Mouse (Mus musculus) embryonic facial prominence, embryonic 11.5 days (tissue): ENCODE measurements around the gene B3galt1. TPM values are rescaled to one million over a fixed set of nuclear protein-coding genes. Genes with fewer than 3 reads are reported as not detected.
A peak's percentile ranks its signal among the peaks of the same experiment; 100 is the strongest.

Experiments
- ATAC-seq: fragments of 200-750 bp; cut with Nextera tagmentation; replicated peaks from 2 replicates; pipeline ENCODE4 v1.8.0; 2017; ENCODE audit warnings: low read depth; ENCODE audit not compliant: insufficient number of reproducible peaks, low FRiP score, low TSS enrichment
- DNase-seq: peaks from one replicate; pipeline ENCODE4 v3.0.0-alpha.2; 2015; ENCODE audit warnings: low spot score
- H3K27ac ChIP-seq: fragments of 300-500 bp; sonication (generic); replicated peaks from 2 replicates; pipeline ENCODE4 v1.5.1; 2014; ENCODE audit warnings: mild to moderate bottlenecking, low read depth, low read length, control low read depth
- H3K27me3 ChIP-seq: fragments of 300-500 bp; sonication (generic); 2 replicates; pipeline ENCODE4 v1.6.1; 2014; ENCODE audit warnings: mild to moderate bottlenecking, low read length, moderate library complexity, mixed read lengths; ENCODE audit not compliant: control insufficient read depth, insufficient read depth
- H3K36me3 ChIP-seq: fragments of 300-500 bp; sonication (generic); replicated peaks from 2 replicates; pipeline ENCODE4 v1.6.1; 2014; ENCODE audit warnings: low read depth, mild to moderate bottlenecking, low read length, moderate library complexity, mixed read lengths; ENCODE audit not compliant: control insufficient read depth, insufficient read depth
- H3K4me1 ChIP-seq: fragments of 300-500 bp; sonication (generic); 2 replicates; pipeline ENCODE4 v1.6.1; 2014; ENCODE audit warnings: low read length, mixed read lengths; ENCODE audit not compliant: control insufficient read depth, insufficient read depth
- H3K4me2 ChIP-seq: fragments of 300-500 bp; sonication (generic); 2 replicates; pipeline ENCODE4 v1.6.1; 2014; ENCODE audit warnings: low read depth, mild to moderate bottlenecking, control low read depth, low read length, moderate library complexity
- H3K4me3 ChIP-seq: fragments of 300-500 bp; sonication (generic); 2 replicates; pipeline ENCODE4 v1.5.1; 2014; ENCODE audit warnings: low read depth, low read length, control low read depth
- H3K9ac ChIP-seq: fragments of 300-500 bp; sonication (generic); replicated peaks from 2 replicates; pipeline ENCODE4 v1.6.1; 2014; ENCODE audit warnings: mild to moderate bottlenecking, control low read depth, low read length
- H3K9me3 ChIP-seq: fragments of 300-500 bp; sonication (generic); replicated peaks from 2 replicates; pipeline ENCODE4 v1.6.1; 2016; ENCODE audit warnings: mild to moderate bottlenecking, low read length, inconsistent platforms, mixed read lengths; ENCODE audit not compliant: control insufficient read depth
- WGBS: fragments of 180-500 bp; shearing (Covaris S2); extraction: QIAGEN DNeasy Blood & Tissue Kit; methylation state at CpG from one replicate; pipeline ENCODE4 v1.1.7; 2014; 5-methylcytosine and 5-hydroxymethylcytosine counted together
- polyA plus RNA-seq: library from polyadenylated mRNA; unstranded; fragments of >200 nt; fragmentation: Nextera tagmentation; extraction: Ambion mirVana; gene quantifications from 2 replicates; pipeline ENCODE4 v1.2.1, GENCODE M21; 2014

The B3galt1 gene
- polyA plus RNA-seq, 1 experiment from 2014 or later: 9.3 TPM

GRCm38 (mm10) chr2:68021541-68022152, 456.0 kb downstream of the B3galt1 start:
- Histone ChIP-seq H3K4me1 (no peaks in the 10 kb centered on the region), H3K27ac (no peak overlapping the region), H3K27me3 (no peaks in the 10 kb centered on the region), H3K36me3 (no peaks in the 10 kb centered on the region), H3K4me2 (no peak overlapping the region), H3K9ac (no peak overlapping the region), H3K9me3 (no peaks in the 10 kb centered on the region), H3K4me3 (no peak overlapping the region)
- DNase-seq: no peak
- ATAC-seq: no peak
- 85% methylated on average over 6 of the region's 6 CpGs for WGBS

- H3K9me3 ChIP-seq: no peaks in the 10 kb centered on the region
- no peak for DNase-seq
- no peak overlapping the region for H3K27ac ChIP-seq
- no peaks in the 10 kb centered on the region for H3K27me3 ChIP-seq
- no peak overlapping the region for H3K4me2 ChIP-seq
- ATAC-seq: no peak
- 92% methylated on average over 2 of the region's 2 CpGs for WGBS
- no peaks in the 10 kb centered on the region for H3K36me3 ChIP-seq
- no peak overlapping the region for H3K4me3 ChIP-seq
- no peak overlapping the region for H3K9ac ChIP-seq
- no peaks in the 10 kb centered on the region for H3K4me1 ChIP-seq
These were observed 463.1 kb downstream of the B3galt1 start for GRCm38 (mm10) chr2:68028811-68029210.

- Histone ChIP-seq H3K27me3 (no peaks in the 10 kb centered on the region), H3K4me3 (no peak overlapping the region), H3K27ac (no peak overlapping the region), H3K4me2 (no peak overlapping the region), H3K4me1 (no peaks in the 10 kb centered on the region), H3K9me3 (no peaks in the 10 kb centered on the region), H3K9ac (no peak overlapping the region), H3K36me3 (no peaks in the 10 kb centered on the region)
- ATAC-seq (no peak), DNase-seq (no peak)
- 85% methylated on average over 3 of the region's 3 CpGs for WGBS
These were observed 469.0 kb downstream of the B3galt1 start for GRCm38 (mm10) chr2:68034711-68035110.

- no peak overlapping the region for H3K9ac ChIP-seq
- no peaks in the 10 kb centered on the region for H3K4me1 ChIP-seq
- H3K4me3 ChIP-seq: no peak overlapping the region
- H3K27me3 ChIP-seq: no peaks in the 10 kb centered on the region
- no peak overlapping the region for H3K27ac ChIP-seq
- no peaks in the 10 kb centered on the region for H3K36me3 ChIP-seq
- no peaks in the 10 kb centered on the region for H3K9me3 ChIP-seq
- ATAC-seq (no peak), DNase-seq (no peak)
- H3K4me2 ChIP-seq: no peak overlapping the region
- 81% methylated on average over 5 of the region's 5 CpGs for WGBS
These were observed 475.1 kb downstream of the B3galt1 start for GRCm38 (mm10) chr2:68040752-68041151.

GRCm38 (mm10) chr2:68052481-68052880, 486.8 kb downstream of the B3galt1 start:
- DNase-seq: no peak
- WGBS: 82% methylated on average over 6 of the region's 6 CpGs

GRCm38 (mm10) chr2:68053243-68053642, 487.6 kb downstream of the B3galt1 start:
- Histone ChIP-seq H3K4me2 (no peak overlapping the region), H3K27ac (no peak overlapping the region), H3K4me3 (no peak overlapping the region), H3K9me3 (no peaks in the 10 kb centered on the region), H3K27me3 (no peaks in the 10 kb centered on the region), H3K9ac (no peak overlapping the region), H3K36me3 (no peaks in the 10 kb centered on the region), H3K4me1 (no peaks in the 10 kb centered on the region)
- WGBS: 54% methylated on average over 3 of the region's 3 CpGs
- ATAC-seq: no peak
- DNase-seq: no peak

More at GRCm38 (mm10) chr2:68052481-68052880, 486.8 kb downstream of the B3galt1 start:
- no peak overlapping the region for H3K4me2 ChIP-seq
- no peak for ATAC-seq
- no peaks in the 10 kb centered on the region for H3K9me3 ChIP-seq
- no peak overlapping the region for H3K27ac ChIP-seq
- H3K4me1 ChIP-seq: no peaks in the 10 kb centered on the region
- H3K36me3 ChIP-seq: no peaks in the 10 kb centered on the region
- no peaks in the 10 kb centered on the region for H3K27me3 ChIP-seq
- H3K9ac ChIP-seq: no peak overlapping the region
- no peak overlapping the region for H3K4me3 ChIP-seq

GRCm38 (mm10) chr2:68061341-68061740, 495.7 kb downstream of the B3galt1 start:
- H3K4me3 ChIP-seq: no peak overlapping the region
- no peak overlapping the region for H3K9ac ChIP-seq
- ATAC-seq (no peak), DNase-seq (peak; percentile 45)
- H3K36me3 ChIP-seq: no peaks in the 10 kb centered on the region
- H3K27ac ChIP-seq: no peak overlapping the region
- no peak overlapping the region for H3K4me2 ChIP-seq
- H3K4me1 ChIP-seq: no peaks in the 10 kb centered on the region
- H3K9me3 ChIP-seq: no peaks in the 10 kb centered on the region
- WGBS: 60% methylated on average over 4 of the region's 4 CpGs
- no peaks in the 10 kb centered on the region for H3K27me3 ChIP-seq

GRCm38 (mm10) chr2:68079426-68080360, 514.0 kb downstream of the B3galt1 start:
- no peak overlapping the region for H3K9ac ChIP-seq
- 73% methylated on average over 5 of the region's 5 CpGs for WGBS
- no peaks in the 10 kb centered on the region for H3K36me3 ChIP-seq
- no peaks in the 10 kb centered on the region for H3K9me3 ChIP-seq
- DNase-seq (no peak), ATAC-seq (peak; percentile 70)
- H3K27ac ChIP-seq: no peak overlapping the region
- H3K4me1 ChIP-seq: no peaks in the 10 kb centered on the region
- H3K4me3 ChIP-seq: no peak overlapping the region
- H3K27me3 ChIP-seq: no peaks in the 10 kb centered on the region
- H3K4me2 ChIP-seq: no peak overlapping the region
